Mouse (Mus musculus): Measurements from ENCODE around the gene Olfr738.

Olfr738 gene

GRCm38 (mm10) chr14:50407268-50407667 is at the start of gene Olfr738:
TSS of gene Olfr738 (plus strand) at chr14:50407568.
- DNase-seq, result no peak

GRCm38 (mm10) chr14:50357593-50357992 is 49.8 kb upstream of the Olfr738 start, which contains the start of gene Tlr11:
TSS of gene Tlr11 (plus strand) at chr14:50357914.
- no peak for DNase-seq

GRCm38 (mm10) chr14:50360480-50360879 is 46.9 kb upstream of the Olfr738 start:
- no peak for DNase-seq

- no peak for DNase-seq
Measured at GRCm38 (mm10) chr14:50363561-50363960, 43.8 kb upstream of the Olfr738 start.

DNA sequence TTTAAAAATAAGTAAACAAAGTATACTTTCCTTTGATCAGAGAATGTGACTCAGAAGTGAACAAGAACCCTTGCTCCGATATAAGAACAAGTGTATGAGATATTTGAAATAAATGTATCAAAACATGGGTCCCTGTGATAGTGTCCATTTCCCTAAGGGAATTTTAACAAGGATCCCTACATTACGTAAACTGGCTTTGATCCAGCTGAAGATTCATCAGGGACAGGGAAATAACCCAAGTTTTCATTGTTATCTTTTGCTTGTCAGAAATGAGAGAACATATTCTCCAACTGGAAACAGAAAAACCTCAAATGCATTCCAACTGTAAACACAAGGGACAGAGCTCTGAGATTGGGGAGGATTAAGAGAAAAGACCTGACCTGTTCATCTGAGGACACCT is 26.5 kb upstream of the Olfr738 start, which contains the start of gene Olfr736:
Gene Olfr736 (plus strand): TSS at position 301 of the 400 bp plus-strand sequence.
- DNase-seq, result no peak

DNA sequence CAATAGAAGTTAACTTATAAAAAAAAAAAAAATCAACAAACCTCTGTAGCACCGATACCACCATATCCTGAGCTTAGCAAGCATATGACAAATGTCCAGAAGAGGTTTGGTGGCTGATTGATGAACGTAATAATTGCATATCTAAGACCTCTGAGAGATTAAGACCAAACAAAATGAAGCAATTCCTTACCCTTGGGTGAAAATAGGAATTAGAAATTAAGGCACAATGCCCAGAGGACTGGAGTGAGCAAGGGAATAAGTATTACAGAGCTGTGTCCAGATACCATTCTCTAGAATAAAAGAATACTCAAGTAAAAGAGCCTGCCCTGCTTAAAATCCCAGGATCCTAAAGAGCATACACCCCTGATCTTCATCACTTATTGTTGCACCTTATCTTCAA is 11.0 kb downstream of the Olfr738 start, which contains the start of gene Olfr739:
Gene Olfr739 (plus strand): TSS at position 301 of the 400 bp plus-strand sequence.
- DNase-seq, result no peak

GRCm38 (mm10) chr14:50445245-50445644 is 37.9 kb downstream of the Olfr738 start, which contains the start of gene Olfr740:
TSS of gene Olfr740 (plus strand) at chr14:50445545.
- DNase-seq, result no peak

Data from lung, postnatal 36 days (tissue).